Mouse (Mus musculus): ENCODE data around the gene Fmn2. TPM values are rescaled to one million over a fixed set of nuclear protein-coding genes. Genes with fewer than 3 reads are reported as not detected.

The Fmn2 gene
- polyA plus RNA-seq, 1 experiment from 2014 or later = 0.34 TPM

DNA sequence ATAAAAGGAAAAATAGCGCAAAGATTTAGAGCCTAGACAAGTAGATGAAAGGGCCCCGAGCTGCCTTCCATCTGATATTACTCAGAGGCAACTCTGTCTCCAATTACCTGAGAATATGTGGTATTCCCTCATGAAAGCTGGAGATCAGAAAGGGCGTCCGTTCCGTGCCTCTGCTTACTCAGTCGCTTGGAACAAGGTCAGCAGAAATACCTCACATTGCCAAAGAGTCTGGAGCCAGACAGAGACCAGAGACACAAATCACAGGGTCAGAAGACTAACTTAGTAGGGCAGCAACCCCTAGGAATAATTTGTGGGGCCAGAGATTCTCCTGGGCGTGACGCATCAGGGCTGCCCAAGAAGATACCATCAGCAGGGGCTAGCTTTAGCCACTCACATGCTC, 237.3 kb downstream of the Fmn2 start:
- no peak overlapping the region for H3K9ac ChIP-seq
- ATAC-seq (replicated peaks; ENCODE audit: insufficient number of reproducible peaks, insufficient read depth, low FRiP score, low read depth) = no peak
- WGBS = 77% methylated on average over 8 of the region's 8 CpGs

GRCm38 (mm10) chr1:174742667-174743066, 241.0 kb downstream of the Fmn2 start:
- H3K36me3 ChIP-seq = no peaks in the 10 kb centered on the region
- no peaks in the 10 kb centered on the region for H3K9me3 ChIP-seq (replicated peaks)
- 78% methylated on average over 2 of the region's 2 CpGs for WGBS
- H3K27ac ChIP-seq = no peak overlapping the region
- H3K27me3 ChIP-seq = no peaks in the 10 kb centered on the region
- H3K9ac ChIP-seq = no peak overlapping the region
- H3K4me1 ChIP-seq (replicated peaks) = no peaks in the 10 kb centered on the region
- H3K4me2 ChIP-seq = no peak overlapping the region
- ATAC-seq (replicated peaks; ENCODE audit: insufficient number of reproducible peaks, insufficient read depth, low FRiP score, low read depth) = no peak
- H3K4me3 ChIP-seq = no peak overlapping the region

More for the DNA sequence above, 237.3 kb downstream of the Fmn2 start:
- no peak overlapping the region for H3K27ac ChIP-seq
- H3K27me3 ChIP-seq = no peaks in the 10 kb centered on the region
- H3K4me2 ChIP-seq = no peak overlapping the region
- H3K4me1 ChIP-seq (replicated peaks) = no peaks in the 10 kb centered on the region
- no peaks in the 10 kb centered on the region for H3K9me3 ChIP-seq (replicated peaks)
- no peak overlapping the region for H3K4me3 ChIP-seq
- no peaks in the 10 kb centered on the region for H3K36me3 ChIP-seq

DNA sequence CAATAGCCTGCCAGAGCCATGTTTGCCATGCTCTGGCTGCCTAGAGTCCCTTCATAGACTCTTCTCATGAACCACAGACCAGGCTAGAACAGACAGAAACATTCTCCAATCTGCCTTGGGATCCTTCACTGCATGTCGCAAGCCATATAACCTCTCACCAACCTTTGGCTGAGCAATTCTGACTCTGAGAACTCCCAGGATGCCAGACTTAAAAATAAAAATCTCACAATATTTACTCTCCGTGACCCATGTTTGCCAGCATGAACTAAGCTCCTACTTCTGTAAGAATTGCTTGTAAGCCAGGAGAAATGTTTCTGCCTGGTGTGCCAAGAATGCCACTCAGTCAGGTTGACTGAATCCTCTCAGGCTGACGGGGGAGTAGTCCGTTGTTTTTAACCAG, 246.9 kb downstream of the Fmn2 start:
- Histone ChIP-seq H3K4me3 (no peak overlapping the region), H3K4me2 (no peak overlapping the region), H3K4me1 (replicated peaks) (no peaks in the 10 kb centered on the region), H3K27ac (no peak overlapping the region), H3K27me3 (no peaks in the 10 kb centered on the region), H3K9ac (no peak overlapping the region), H3K36me3 (no peaks in the 10 kb centered on the region), H3K9me3 (replicated peaks) (no peaks in the 10 kb centered on the region)
- WGBS = 79% methylated on average over 4 of the region's 4 CpGs
- no peak for ATAC-seq (replicated peaks; ENCODE audit: insufficient number of reproducible peaks, insufficient read depth, low FRiP score, low read depth)

- H3K4me1 ChIP-seq (replicated peaks) = no peaks in the 10 kb centered on the region
- no peak for ATAC-seq (replicated peaks; ENCODE audit: insufficient number of reproducible peaks, insufficient read depth, low FRiP score, low read depth)
- H3K4me3 ChIP-seq = no peak overlapping the region
- no peaks in the 10 kb centered on the region for H3K36me3 ChIP-seq
- H3K27me3 ChIP-seq = no peaks in the 10 kb centered on the region
- no peak overlapping the region for H3K9ac ChIP-seq
- whole genome bisulfite sequencing = 57% methylated on average over 3 of the region's 3 CpGs
- no peaks in the 10 kb centered on the region for H3K9me3 ChIP-seq (replicated peaks)
- no peak overlapping the region for H3K4me2 ChIP-seq
- no peak overlapping the region for H3K27ac ChIP-seq
Observed at GRCm38 (mm10) chr1:174750893-174751461, 249.4 kb downstream of the Fmn2 start.

DNA sequence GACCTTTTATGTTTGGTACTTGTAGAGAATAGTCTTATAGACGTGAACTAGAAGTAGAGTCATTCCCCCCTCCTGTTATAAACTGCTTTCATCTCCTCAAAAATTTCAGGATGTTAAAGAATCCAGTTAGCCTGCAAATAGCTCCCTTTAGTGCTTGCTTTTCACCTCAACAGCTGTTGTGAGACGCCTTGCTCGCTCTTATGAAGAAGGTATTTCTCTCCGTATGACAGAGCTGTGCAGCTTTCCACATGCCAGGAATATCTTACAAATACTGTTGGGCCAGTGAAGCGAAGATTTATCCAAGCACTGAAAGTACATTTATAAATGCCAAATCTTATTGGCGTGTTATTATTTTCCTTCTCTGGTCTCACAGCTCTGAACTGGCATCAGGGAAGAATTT, 257.7 kb downstream of the Fmn2 start:
- Histone ChIP-seq H3K4me3 (no peak overlapping the region), H3K9ac (no peak overlapping the region)
- 65% methylated on average over 6 of the region's 6 CpGs for WGBS

DNA sequence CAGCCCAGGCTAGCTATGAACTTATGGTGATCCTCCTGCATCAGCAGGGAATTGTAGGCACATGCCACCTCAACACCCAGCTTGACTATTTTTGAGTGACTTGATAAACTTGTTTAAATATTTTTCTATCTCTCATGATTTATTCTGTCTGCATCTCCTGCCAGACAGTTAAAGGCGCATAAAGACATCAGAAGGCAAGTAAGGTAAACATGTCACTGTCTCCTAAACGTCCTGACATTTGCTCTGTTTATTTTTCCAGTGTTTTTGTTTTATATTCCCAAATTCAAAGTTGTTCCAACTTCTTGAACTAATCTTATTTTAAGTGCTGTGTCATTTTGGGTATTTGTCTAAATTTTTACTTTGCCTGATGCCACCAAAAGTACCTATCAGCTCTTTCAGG, 264.1 kb downstream of the Fmn2 start:
- no peak for ATAC-seq (replicated peaks; ENCODE audit: insufficient number of reproducible peaks, insufficient read depth, low FRiP score, low read depth)

More for the DNA sequence above, 257.7 kb downstream of the Fmn2 start:
- Histone ChIP-seq H3K9me3 (replicated peaks) (no peaks in the 10 kb centered on the region), H3K4me1 (replicated peaks) (no peaks in the 10 kb centered on the region), H3K4me2 (no peak overlapping the region), H3K27ac (no peak overlapping the region), H3K36me3 (no peaks in the 10 kb centered on the region), H3K27me3 (no peaks in the 10 kb centered on the region)
- ATAC-seq (replicated peaks; ENCODE audit: insufficient number of reproducible peaks, insufficient read depth, low FRiP score, low read depth) = no peak

GRCm38 (mm10) chr1:174766852-174767251, 265.2 kb downstream of the Fmn2 start:
- no peak for ATAC-seq (replicated peaks; ENCODE audit: insufficient number of reproducible peaks, insufficient read depth, low FRiP score, low read depth)
- Histone ChIP-seq H3K27me3 (no peaks in the 10 kb centered on the region), H3K4me1 (replicated peaks) (no peaks in the 10 kb centered on the region), H3K27ac (no peak overlapping the region), H3K36me3 (no peaks in the 10 kb centered on the region), H3K4me3 (no peak overlapping the region), H3K4me2 (no peak overlapping the region), H3K9me3 (replicated peaks) (no peaks in the 10 kb centered on the region), H3K9ac (no peak overlapping the region)
- WGBS = 88% methylated on average over 3 of the region's 3 CpGs

More for the DNA sequence above, 264.1 kb downstream of the Fmn2 start:
- H3K4me1 ChIP-seq (replicated peaks) = no peaks in the 10 kb centered on the region
- no peak overlapping the region for H3K4me2 ChIP-seq
- no peaks in the 10 kb centered on the region for H3K36me3 ChIP-seq
- H3K27me3 ChIP-seq = no peaks in the 10 kb centered on the region
- WGBS = 38% methylated on average over 2 of the region's 2 CpGs
- no peaks in the 10 kb centered on the region for H3K9me3 ChIP-seq (replicated peaks)
- H3K9ac ChIP-seq = no peak overlapping the region
- no peak overlapping the region for H3K4me3 ChIP-seq
- H3K27ac ChIP-seq = no peak overlapping the region

- Histone ChIP-seq H3K27me3 (no peaks in the 10 kb centered on the region), H3K9me3 (replicated peaks) (no peaks in the 10 kb centered on the region), H3K4me2 (no peak overlapping the region), H3K4me3 (no peak overlapping the region), H3K27ac (no peak overlapping the region), H3K36me3 (no peaks in the 10 kb centered on the region), H3K4me1 (replicated peaks) (no peaks in the 10 kb centered on the region), H3K9ac (no peak overlapping the region)
- no peak for ATAC-seq (replicated peaks; ENCODE audit: insufficient number of reproducible peaks, insufficient read depth, low FRiP score, low read depth)
- WGBS = 74% methylated on average over 4 of the region's 4 CpGs
Observed at GRCm38 (mm10) chr1:174771871-174772281, 270.3 kb downstream of the Fmn2 start.

GRCm38 (mm10) chr1:174781037-174781436, 279.4 kb downstream of the Fmn2 start:
- no peaks in the 10 kb centered on the region for H3K36me3 ChIP-seq
- H3K4me1 ChIP-seq (replicated peaks) = no peaks in the 10 kb centered on the region
- no peak for ATAC-seq (replicated peaks; ENCODE audit: insufficient number of reproducible peaks, insufficient read depth, low FRiP score, low read depth)
- 83% methylated on average over 4 of the region's 4 CpGs for WGBS
- H3K27ac ChIP-seq = no peak overlapping the region
- no peaks in the 10 kb centered on the region for H3K27me3 ChIP-seq
- no peak overlapping the region for H3K9ac ChIP-seq
- H3K4me2 ChIP-seq = no peak overlapping the region
- H3K9me3 ChIP-seq (replicated peaks) = no peaks in the 10 kb centered on the region
- H3K4me3 ChIP-seq = no peak overlapping the region

GRCm38 (mm10) chr1:174788617-174789016, 287.0 kb downstream of the Fmn2 start:
- H3K27me3 ChIP-seq = no peaks in the 10 kb centered on the region
- no peak overlapping the region for H3K4me3 ChIP-seq
- H3K4me2 ChIP-seq = no peak overlapping the region
- no peaks in the 10 kb centered on the region for H3K4me1 ChIP-seq (replicated peaks)
- H3K9me3 ChIP-seq (replicated peaks) = no peaks in the 10 kb centered on the region
- H3K36me3 ChIP-seq = no peaks in the 10 kb centered on the region
- ATAC-seq (replicated peaks; ENCODE audit: insufficient number of reproducible peaks, insufficient read depth, low FRiP score, low read depth) = no peak
- WGBS = 80% methylated on average over 2 of the region's 2 CpGs
- no peak overlapping the region for H3K9ac ChIP-seq
- no peak overlapping the region for H3K27ac ChIP-seq

DNA sequence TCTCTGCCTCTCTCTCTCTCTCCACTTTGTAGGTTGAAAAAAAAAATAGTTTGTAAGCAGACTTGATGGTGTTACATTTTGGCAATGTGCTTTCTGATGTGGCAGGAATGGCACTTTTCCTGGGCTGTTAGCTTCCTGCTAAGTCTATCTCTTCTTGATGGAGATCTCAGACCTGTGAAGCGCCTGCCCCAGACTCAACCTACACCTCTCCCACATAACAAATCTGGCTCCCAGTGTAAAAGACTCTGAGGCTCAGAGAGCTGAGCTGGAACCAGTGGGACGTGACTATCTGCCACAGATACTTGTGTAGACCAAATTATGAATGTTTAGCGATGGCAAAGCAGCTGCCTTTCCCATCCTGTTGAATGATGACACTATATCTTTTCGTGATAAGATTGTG, 310.2 kb downstream of the Fmn2 start:
- ATAC-seq (replicated peaks; ENCODE audit: insufficient number of reproducible peaks, insufficient read depth, low FRiP score, low read depth) = no peak
- Histone ChIP-seq H3K4me1 (replicated peaks) (no peaks in the 10 kb centered on the region), H3K9me3 (replicated peaks) (no peaks in the 10 kb centered on the region), H3K4me2 (no peak overlapping the region), H3K36me3 (no peaks in the 10 kb centered on the region), H3K27me3 (no peaks in the 10 kb centered on the region), H3K27ac (no peak overlapping the region), H3K9ac (no peak overlapping the region), H3K4me3 (no peak overlapping the region)
- 55% methylated on average over 4 of the region's 4 CpGs for WGBS

DNA sequence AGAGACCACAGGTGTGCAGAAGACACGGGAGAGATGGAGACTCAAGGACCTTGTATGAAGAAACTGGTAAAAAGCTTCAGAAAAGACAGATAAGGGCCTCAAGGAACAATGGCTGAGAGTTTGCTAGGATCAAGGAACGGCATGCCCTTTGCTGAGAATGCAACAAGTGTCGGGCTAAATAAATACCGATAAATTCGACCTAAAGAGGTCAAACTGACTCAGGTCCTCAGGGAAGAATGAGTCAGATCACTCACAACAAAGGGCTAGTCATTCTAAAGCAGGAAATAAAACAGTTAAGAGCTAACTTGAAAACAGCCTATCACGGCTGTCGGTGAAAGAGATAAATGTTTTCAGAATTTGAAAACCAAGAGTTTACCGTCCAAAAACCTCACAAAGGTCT, 324.9 kb downstream of the Fmn2 start:
- no peak for ATAC-seq (replicated peaks; ENCODE audit: insufficient number of reproducible peaks, insufficient read depth, low FRiP score, low read depth)
- no peaks in the 10 kb centered on the region for H3K36me3 ChIP-seq

More for the DNA sequence above, 324.9 kb downstream of the Fmn2 start:
- no peaks in the 10 kb centered on the region for H3K4me1 ChIP-seq (replicated peaks)
- no peaks in the 10 kb centered on the region for H3K9me3 ChIP-seq (replicated peaks)
- 37% methylated on average over 8 of the region's 8 CpGs for WGBS
- H3K4me3 ChIP-seq = no peak overlapping the region
- H3K27me3 ChIP-seq = no peaks in the 10 kb centered on the region
- no peak overlapping the region for H3K27ac ChIP-seq
- H3K4me2 ChIP-seq = no peak overlapping the region
- H3K9ac ChIP-seq = no peak overlapping the region

All from heart, embryonic 15.5 days (tissue).